Mouse (Mus musculus): ENCODE measurements around the gene Dsp. TPM values are rescaled to one million over a fixed set of nuclear protein-coding genes. Genes with fewer than 3 reads are reported as not detected.

Dsp gene
- total and polyA plus RNA-seq, 2 experiments from 2014 or later, result 0.28 to 0.73 TPM

DNA sequence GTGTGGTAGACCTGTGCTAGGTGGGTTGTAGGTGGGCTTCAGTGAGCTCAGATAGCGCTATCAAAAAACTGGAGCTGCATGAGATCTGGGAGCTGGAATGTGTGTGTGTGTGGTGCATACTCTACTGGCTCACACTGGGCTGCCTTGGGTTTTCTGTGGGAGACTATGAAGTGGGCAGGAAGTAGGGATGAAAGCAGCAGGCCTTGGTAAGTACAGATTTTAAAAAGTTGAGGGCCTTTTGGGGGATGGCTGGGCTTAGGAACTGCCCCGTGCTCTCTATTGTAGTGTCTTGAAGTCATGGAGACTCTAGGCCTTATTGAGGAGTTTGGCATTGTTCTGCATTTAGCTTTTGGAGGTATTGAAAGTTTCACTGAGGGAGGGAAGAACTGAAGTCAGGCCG lies 67.6 kb downstream of the Dsp start:
- no peak for TF ChIP-seq CTCF (IDR thresholded peaks at IDR 0.05; ENCODE audit: low read depth)
- no peak overlapping the region for H3K4me2 ChIP-seq (ENCODE audit: low read depth, low read length)
- ATAC-seq, result no peak
- H3K4me3 ChIP-seq (ENCODE audit: low read length), result no peak overlapping the region
- DNase-seq (ENCODE audit: low spot score), result no peak
- no peak overlapping the region for H3K9ac ChIP-seq (replicated peaks; ENCODE audit: low read length)
- 91% methylated on average over 3 of the region's 3 CpGs for WGBS
- no peaks in the 10 kb centered on the region for H3K27me3 ChIP-seq (ENCODE audit: insufficient read depth, low read length)
- H3K27ac ChIP-seq, result no peak overlapping the region
- no peaks in the 10 kb centered on the region for H3K9me3 ChIP-seq (ENCODE audit: low read length)
- no peaks in the 10 kb centered on the region for H3K4me1 ChIP-seq (ENCODE audit: insufficient read depth, low read length)
- H3K36me3 ChIP-seq (ENCODE audit: insufficient read depth, low read length), result peaks cover 36% of the 10 kb centered on the region

DNA sequence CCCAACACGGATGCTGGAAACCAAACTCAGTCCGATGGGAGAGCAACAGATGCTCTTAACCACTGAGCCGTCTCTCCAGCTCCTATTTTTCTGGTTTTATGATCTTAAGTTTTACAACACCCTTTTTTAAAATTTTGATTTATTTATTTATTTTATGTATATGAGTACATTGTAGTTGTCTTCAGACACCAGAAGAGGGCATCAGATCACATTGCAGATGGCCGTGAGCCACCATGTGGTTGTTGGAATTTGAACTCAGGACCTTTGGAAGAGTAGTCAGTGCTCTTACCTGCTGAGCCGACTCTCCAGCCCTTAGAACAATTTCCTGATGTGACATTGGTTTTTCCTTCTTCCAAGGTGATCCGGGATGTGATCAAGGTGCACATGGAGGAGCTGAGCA lies 69.2 kb downstream of the Dsp start:
- ATAC-seq (no peak), DNase-seq (ENCODE audit: low spot score) (no peak)
- Histone ChIP-seq H3K4me1 (ENCODE audit: insufficient read depth, low read length) (no peaks in the 10 kb centered on the region), H3K4me3 (ENCODE audit: low read length) (no peak overlapping the region), H3K9me3 (ENCODE audit: low read length) (no peaks in the 10 kb centered on the region), H3K36me3 (ENCODE audit: insufficient read depth, low read length) (peaks cover 36% of the 10 kb centered on the region), H3K27me3 (ENCODE audit: insufficient read depth, low read length) (no peaks in the 10 kb centered on the region), H3K9ac (replicated peaks; ENCODE audit: low read length) (no peak overlapping the region), H3K4me2 (ENCODE audit: low read depth, low read length) (no peak overlapping the region), H3K27ac (no peak overlapping the region)
- WGBS, result 94% methylated on average over 6 of the region's 6 CpGs
- TF ChIP-seq CTCF (IDR thresholded peaks at IDR 0.05; ENCODE audit: low read depth), result peak; percentile 31; the same call in 1 of the 2 replicates

DNA sequence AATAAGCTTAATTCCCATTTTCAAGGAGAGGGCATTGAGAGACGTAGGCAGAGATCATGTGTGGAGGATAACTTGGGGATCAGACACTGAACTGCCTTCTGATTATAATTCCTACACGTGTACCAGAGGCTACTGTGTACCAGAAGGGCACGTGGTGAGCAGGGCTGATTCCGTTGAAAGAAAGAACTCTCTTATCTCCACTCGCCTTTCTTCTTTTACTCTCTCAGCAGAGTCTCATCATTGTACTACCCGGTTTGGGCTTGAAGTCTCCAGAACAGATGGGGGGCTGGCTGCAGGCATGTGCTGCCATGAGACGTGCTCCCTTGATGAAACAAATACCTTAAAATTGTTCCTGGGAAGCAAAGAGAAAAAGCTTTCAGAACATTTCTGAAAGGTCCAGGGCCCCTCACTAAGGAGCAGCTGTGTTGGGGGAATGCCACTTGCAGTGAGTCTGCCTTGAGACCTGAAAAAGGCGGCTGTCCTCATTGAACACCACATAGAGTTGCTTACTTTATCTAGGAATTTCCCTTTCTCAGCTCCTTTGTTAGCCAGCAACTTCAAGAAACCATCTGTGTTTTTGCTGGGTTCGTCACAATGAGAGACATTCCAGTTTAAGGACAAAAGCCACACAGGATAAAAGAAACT lies 79.2 kb downstream of the Dsp start:
- Histone ChIP-seq H3K36me3 (ENCODE audit: insufficient read depth, low read length) (peaks cover 18% of the 10 kb centered on the region), H3K4me1 (ENCODE audit: insufficient read depth, low read length) (no peaks in the 10 kb centered on the region), H3K9me3 (ENCODE audit: low read length) (no peaks in the 10 kb centered on the region), H3K4me3 (ENCODE audit: low read length) (no peak overlapping the region), H3K4me2 (ENCODE audit: low read depth, low read length) (no peak overlapping the region), H3K27me3 (ENCODE audit: insufficient read depth, low read length) (no peaks in the 10 kb centered on the region), H3K27ac (no peak overlapping the region), H3K9ac (replicated peaks; ENCODE audit: low read length) (no peak overlapping the region)
- no peak for DNase-seq (ENCODE audit: low spot score)
- TF ChIP-seq CTCF (IDR thresholded peaks at IDR 0.05; ENCODE audit: low read depth), result no peak
- ATAC-seq, result no peak
- WGBS, result 63% methylated on average over 9 of the region's 9 CpGs

DNA sequence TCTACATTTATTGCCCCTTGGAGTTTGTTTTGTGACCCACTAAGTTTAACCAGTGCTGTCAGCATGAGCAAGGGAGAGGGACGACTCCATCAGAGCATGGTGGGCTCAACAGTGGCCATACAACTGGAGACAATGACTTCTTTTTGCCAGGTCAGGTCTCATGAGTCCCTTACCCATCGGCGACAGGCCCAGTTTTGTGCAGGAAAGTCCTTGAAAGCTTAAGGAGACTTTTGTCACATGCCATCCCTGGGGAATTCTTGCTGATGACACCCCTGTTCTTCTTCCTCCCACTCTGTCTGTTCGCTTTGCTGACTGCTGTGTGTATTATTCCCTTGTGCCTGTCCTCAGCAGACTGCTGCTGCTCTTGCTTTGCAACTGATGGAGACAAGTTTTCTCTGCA lies 81.3 kb downstream of the Dsp start:
- no peak for TF ChIP-seq CTCF (IDR thresholded peaks at IDR 0.05; ENCODE audit: low read depth)
- DNase-seq (ENCODE audit: low spot score) (peak; percentile 2), ATAC-seq (no peak)
- Histone ChIP-seq H3K9me3 (ENCODE audit: low read length) (no peaks in the 10 kb centered on the region), H3K27ac (no peak overlapping the region), H3K4me1 (ENCODE audit: insufficient read depth, low read length) (no peaks in the 10 kb centered on the region), H3K4me3 (ENCODE audit: low read length) (no peak overlapping the region), H3K9ac (replicated peaks; ENCODE audit: low read length) (no peak overlapping the region), H3K36me3 (ENCODE audit: insufficient read depth, low read length) (peaks cover 12% of the 10 kb centered on the region; the same call in 1 of the 2 replicates), H3K27me3 (ENCODE audit: insufficient read depth, low read length) (no peaks in the 10 kb centered on the region), H3K4me2 (ENCODE audit: low read depth, low read length) (no peak overlapping the region)
- 77% methylated on average over 4 of the region's 4 CpGs for WGBS

DNA sequence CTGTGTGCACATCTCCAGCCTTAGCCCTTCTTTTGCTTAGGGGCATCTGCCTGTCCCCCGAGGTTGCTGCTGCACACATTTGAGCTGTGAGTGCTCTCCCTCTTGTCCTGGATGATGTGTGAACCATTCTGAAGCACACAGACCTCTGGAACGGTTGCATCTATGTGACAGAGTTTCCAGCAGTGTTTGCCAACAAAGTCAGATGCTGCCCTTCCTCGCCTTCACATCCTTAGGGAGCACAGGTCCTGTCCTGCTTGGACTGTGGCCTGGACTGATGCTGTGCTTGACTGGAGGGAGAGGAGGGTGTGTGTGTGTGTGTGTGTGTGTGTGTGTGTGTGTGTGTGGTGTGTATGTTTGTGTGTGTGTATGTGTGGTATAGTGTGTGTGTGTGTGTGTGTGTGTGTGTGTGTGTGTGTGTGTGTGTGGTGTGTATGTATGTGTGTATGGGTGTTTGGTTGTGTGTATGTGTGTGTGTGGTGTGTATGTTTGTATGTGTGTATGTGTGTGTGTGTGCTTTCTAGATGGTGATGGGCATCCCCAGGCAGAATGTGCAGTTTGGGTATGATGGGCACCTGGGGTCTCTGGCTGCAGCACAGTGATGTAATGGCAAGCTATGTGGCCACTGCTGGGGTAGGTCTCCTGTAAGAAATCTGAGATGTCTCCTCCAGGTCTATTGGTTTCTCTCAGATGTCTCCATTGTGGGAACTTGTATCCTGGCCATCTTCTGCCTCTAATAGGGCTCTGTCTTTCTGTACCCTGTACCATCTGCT lies 81.9 kb downstream of the Dsp start:
- peaks cover 12% of the 10 kb centered on the region; the same call in 1 of the 2 replicates for H3K36me3 ChIP-seq (ENCODE audit: insufficient read depth, low read length)
- 61% methylated on average over 3 of the region's 3 CpGs for WGBS
- no peak overlapping the region for H3K9ac ChIP-seq (replicated peaks; ENCODE audit: low read length)
- no peak overlapping the region for H3K4me3 ChIP-seq (ENCODE audit: low read length)
- no peaks in the 10 kb centered on the region for H3K27me3 ChIP-seq (ENCODE audit: insufficient read depth, low read length)
- no peaks in the 10 kb centered on the region for H3K9me3 ChIP-seq (ENCODE audit: low read length)
- H3K4me1 ChIP-seq (ENCODE audit: insufficient read depth, low read length), result no peaks in the 10 kb centered on the region
- no peak overlapping the region for H3K4me2 ChIP-seq (ENCODE audit: low read depth, low read length)
- H3K27ac ChIP-seq, result no peak overlapping the region
- ATAC-seq (no peak), DNase-seq (ENCODE audit: low spot score) (no peak)
- no peak for TF ChIP-seq CTCF (IDR thresholded peaks at IDR 0.05; ENCODE audit: low read depth)

DNA sequence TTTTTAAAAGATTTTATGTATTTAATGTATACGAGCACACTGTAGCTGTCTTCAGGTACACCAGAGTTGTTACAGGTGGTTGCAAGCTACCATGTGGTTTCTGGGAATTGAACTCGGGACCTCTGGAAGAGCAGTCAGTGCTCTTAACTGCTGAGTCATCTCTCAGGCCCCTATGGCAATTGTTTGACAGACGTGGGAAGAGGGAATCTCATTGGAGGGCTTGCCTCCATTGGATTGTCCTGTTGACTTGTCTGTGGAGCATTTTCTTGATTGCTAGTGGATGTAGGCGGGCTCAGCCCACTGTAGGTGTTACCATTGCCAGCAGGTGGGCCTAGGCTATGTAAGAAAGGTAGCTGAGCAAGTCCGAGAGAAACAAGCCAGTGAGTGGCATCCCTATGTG lies 83.6 kb downstream of the Dsp start:
- H3K9me3 ChIP-seq (ENCODE audit: low read length), result no peaks in the 10 kb centered on the region
- H3K27me3 ChIP-seq (ENCODE audit: insufficient read depth, low read length), result no peaks in the 10 kb centered on the region
- no peaks in the 10 kb centered on the region for H3K36me3 ChIP-seq (ENCODE audit: insufficient read depth, low read length)
- DNase-seq (ENCODE audit: low spot score), result no peak
- no peak overlapping the region for H3K4me3 ChIP-seq (ENCODE audit: low read length)
- no peak overlapping the region for H3K4me2 ChIP-seq (ENCODE audit: low read depth, low read length)
- WGBS, result 74% methylated on average over 5 of the region's 5 CpGs
- H3K4me1 ChIP-seq (ENCODE audit: insufficient read depth, low read length), result no peaks in the 10 kb centered on the region
- no peak for TF ChIP-seq CTCF (IDR thresholded peaks at IDR 0.05; ENCODE audit: low read depth)
- no peak overlapping the region for H3K27ac ChIP-seq
- no peak for ATAC-seq
- no peak overlapping the region for H3K9ac ChIP-seq (replicated peaks; ENCODE audit: low read length)

DNA sequence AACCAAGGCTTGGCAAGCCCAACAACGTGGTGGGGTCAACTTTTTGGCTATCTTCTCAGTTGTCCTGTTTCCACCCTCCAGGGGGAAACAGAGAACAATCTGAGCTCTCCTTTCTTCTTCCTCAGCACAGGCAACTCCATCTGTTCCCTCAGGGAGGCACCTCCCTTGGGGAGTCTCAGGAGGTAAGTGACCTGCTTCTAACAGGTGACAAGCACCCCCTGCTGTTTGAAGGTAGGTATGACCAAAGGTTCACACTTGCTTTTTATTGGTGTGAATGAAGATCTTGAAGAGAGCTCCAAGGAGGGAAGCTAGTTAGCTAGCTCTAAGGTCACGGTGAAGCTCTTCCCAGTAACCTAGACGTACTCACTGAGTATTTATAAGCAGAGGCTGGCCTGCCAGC lies 84.3 kb downstream of the Dsp start:
- no peaks in the 10 kb centered on the region for H3K4me1 ChIP-seq (ENCODE audit: insufficient read depth, low read length)
- 78% methylated on average over 3 of the region's 3 CpGs for WGBS
- no peaks in the 10 kb centered on the region for H3K27me3 ChIP-seq (ENCODE audit: insufficient read depth, low read length)
- DNase-seq (ENCODE audit: low spot score), result no peak
- H3K36me3 ChIP-seq (ENCODE audit: insufficient read depth, low read length), result no peaks in the 10 kb centered on the region
- ATAC-seq, result no peak
- no peak overlapping the region for H3K4me2 ChIP-seq (ENCODE audit: low read depth, low read length)
- no peaks in the 10 kb centered on the region for H3K9me3 ChIP-seq (ENCODE audit: low read length)
- no peak for TF ChIP-seq CTCF (IDR thresholded peaks at IDR 0.05; ENCODE audit: low read depth)
- H3K27ac ChIP-seq, result no peak overlapping the region
- H3K4me3 ChIP-seq (ENCODE audit: low read length), result no peak overlapping the region
- H3K9ac ChIP-seq (replicated peaks; ENCODE audit: low read length), result no peak overlapping the region
